ENCODE assay signal across 15 mouse cellular contexts in genomic region chr14:109941162-109941561, GRCm38 (mm10).
"Had no signal": no experiment of that assay in that cellular context is flagged by ENCODE, and none has a peak within 500 bp of the region (broad histone marks: within the 10 kb centered on the region; RNA-seq: fewer than 3 reads in every experiment).

No protein-coding gene starts in this region.

- H3K4me1 ChIP-seq: neural tube, embryonic 15.5 days; stomach, embryonic 15.5 days had no signal

- H3K27ac ChIP-seq: neural tube, embryonic 15.5 days; stomach, embryonic 15.5 days; stomach, postnatal 0 days had no signal

- H3K9me3 ChIP-seq: neural tube, embryonic 15.5 days; stomach, embryonic 15.5 days had no signal

- DNase-seq: retina, postnatal 1 day; right cerebral cortex, adult 18-20 months; right cerebral cortex, postnatal 14 days; right cerebral cortex, postnatal 25 days; right cerebral cortex, postnatal 4 days; spleen, adult 18-20 months; thymus, adult 18-20 months; thymus, adult 2 months; thymus, postnatal 14 days; thymus, postnatal 25 days; thymus, postnatal 36 days; thymus, postnatal 4 days had no signal

- H3K9ac ChIP-seq: neural tube, embryonic 15.5 days; stomach, embryonic 15.5 days had no signal

- H3K4me3 ChIP-seq: neural tube, embryonic 15.5 days; stomach, embryonic 15.5 days had no signal

- H3K27me3 ChIP-seq: neural tube, embryonic 15.5 days; stomach, embryonic 15.5 days had no signal

- H3K4me2 ChIP-seq: neural tube, embryonic 15.5 days; stomach, embryonic 15.5 days had no signal

- H3K36me3 ChIP-seq: neural tube, embryonic 15.5 days; stomach, embryonic 15.5 days had no signal
